Mouse (Mus musculus) embryonic fibroblast, embryonic 13.5 days (primary cell): ENCODE data around the gene Tbc1d10c. TPM values are rescaled to one million over a fixed set of nuclear protein-coding genes. Genes with fewer than 3 reads are reported as not detected.

Source experiments
- H3K27ac ChIP-seq: 2 replicates; pipeline ENCODE4 v1.5.1; 2012; ENCODE audit warnings: low read length, control low read depth, inconsistent platforms; ENCODE audit not compliant: insufficient read depth
- H3K4me1 ChIP-seq: 2 replicates; pipeline ENCODE4 v1.6.1; 2011; ENCODE audit warnings: low read length; ENCODE audit not compliant: control insufficient read depth, insufficient read depth
- H3K4me3 ChIP-seq: 2 replicates; pipeline ENCODE4 v1.5.1; 2011; ENCODE audit warnings: mild to moderate bottlenecking, control low read depth, low read length; ENCODE audit not compliant: insufficient read depth
- CTCF ChIP-seq: IDR thresholded peaks from 2 replicates; pipeline ENCODE4 v1.5.1; 2011; ENCODE audit warnings: mild to moderate bottlenecking, control low read depth, low read length, moderate library complexity, borderline replicate concordance; ENCODE audit not compliant: insufficient read depth
- POLR2A ChIP-seq: IDR thresholded peaks from 2 replicates; pipeline ENCODE4 v1.6.1; 2011; ENCODE audit warnings: low read depth, mild to moderate bottlenecking, control low read depth, low read length, moderate library complexity
- polyA plus RNA-seq: library from polyadenylated mRNA; stranded (reverse); fragments of >200 nt; gene quantifications from 2 replicates; pipeline ENCODE4 v1.2.4, GENCODE M21; 2011; ENCODE audit warnings: low read depth; ENCODE audit not compliant: missing spikeins, insufficient read length

The Tbc1d10c gene
- polyA plus RNA-seq, 1 experiment = 0.25 TPM

GRCm38 (mm10) chr19:4180411-4180810 lies 10.7 kb downstream of the Tbc1d10c start:
- Histone ChIP-seq H3K4me3 (no peak overlapping the region), H3K4me1 (0 out of 2 replicates have a peak, but pooled peaks cover 1% of the 10 kb centered on the region), H3K27ac (no peak overlapping the region)
- TF ChIP-seq POLR2A (no peak), CTCF (no peak)

GRCm38 (mm10) chr19:4175368-4175947 lies 15.6 kb downstream of the Tbc1d10c start, which contains the start of gene Carns1:
Carns1 (minus strand) TSS chr19:4175479.
- no peak within 1 kb of the TSS for H3K27ac ChIP-seq
- no peak within 1 kb of the TSS for H3K4me3 ChIP-seq
- TF ChIP-seq CTCF (no peak), POLR2A (peak; percentile 66)
- peaks cover 6% of the 10 kb centered on the region; the same call in 1 of the 2 replicates for H3K4me1 ChIP-seq

GRCm38 (mm10) chr19:4172925-4173324 lies 18.2 kb downstream of the Tbc1d10c start:
- Histone ChIP-seq H3K4me3 (no peak overlapping the region), H3K4me1 (peaks cover 6% of the 10 kb centered on the region; the same call in 1 of the 2 replicates), H3K27ac (no peak overlapping the region)
- TF ChIP-seq POLR2A (no peak), CTCF (no peak)

GRCm38 (mm10) chr19:4171393-4172290 lies 19.4 kb downstream of the Tbc1d10c start:
- H3K27ac ChIP-seq = no peak overlapping the region
- no peak for TF ChIP-seq POLR2A
- no peak for TF ChIP-seq CTCF
- H3K4me3 ChIP-seq = no peak overlapping the region
- peaks cover 6% of the 10 kb centered on the region; the same call in 1 of the 2 replicates for H3K4me1 ChIP-seq

GRCm38 (mm10) chr19:4170723-4171392 lies 20.2 kb downstream of the Tbc1d10c start:
- TF ChIP-seq CTCF = no peak
- TF ChIP-seq POLR2A = no peak
- Histone ChIP-seq H3K4me3 (no peak overlapping the region), H3K27ac (no peak overlapping the region), H3K4me1 (peaks cover 6% of the 10 kb centered on the region; the same call in 1 of the 2 replicates)

GRCm38 (mm10) chr19:4169810-4170209 lies 21.3 kb downstream of the Tbc1d10c start:
- peaks cover 2% of the 10 kb centered on the region; the same call in 1 of the 2 replicates for H3K4me1 ChIP-seq
- H3K27ac ChIP-seq = peak overlapping the region; percentile 22
- peak overlapping the region; percentile 3 for H3K4me3 ChIP-seq
- TF ChIP-seq POLR2A = no peak
- no peak for TF ChIP-seq CTCF

- Histone ChIP-seq H3K4me3 (peak overlapping the region; percentile 12), H3K4me1 (peaks cover 2% of the 10 kb centered on the region; the same call in 1 of the 2 replicates), H3K27ac (peak overlapping the region; percentile 22)
- TF ChIP-seq POLR2A (peak; percentile 93), CTCF (peak; percentile 78)
These were observed 21.7 kb downstream of the Tbc1d10c start for GRCm38 (mm10) chr19:4169378-4169784.

GRCm38 (mm10) chr19:4166678-4167476 lies 24.2 kb downstream of the Tbc1d10c start:
- Histone ChIP-seq H3K27ac (no peak overlapping the region), H3K4me3 (no peak overlapping the region), H3K4me1 (no peaks in the 10 kb centered on the region)
- no peak for TF ChIP-seq POLR2A
- TF ChIP-seq CTCF = no peak

- Histone ChIP-seq H3K4me3 (no peak overlapping the region), H3K27ac (no peak overlapping the region)
- TF ChIP-seq POLR2A = no peak
- TF ChIP-seq CTCF = no peak
These were observed 26.4 kb downstream of the Tbc1d10c start for GRCm38 (mm10) chr19:4164721-4165120.

More at GRCm38 (mm10) chr19:4164721-4165120, 26.4 kb downstream of the Tbc1d10c start:
- no peaks in the 10 kb centered on the region for H3K4me1 ChIP-seq
